Mouse (Mus musculus) ES-Bruce4 (cell line): ENCODE data around the gene Fam241b.

Experiments
- CTCF ChIP-seq: IDR thresholded peaks from one replicate; pipeline ENCODE4 v1.8.1; 2011; ENCODE audit warnings: low read depth, low read length
- EP300 ChIP-seq: IDR thresholded peaks from 2 replicates; pipeline ENCODE4 v1.6.1; 2011; ENCODE audit warnings: low read depth, low read length; ENCODE audit not compliant: insufficient read depth
- POLR2A ChIP-seq: IDR thresholded peaks from one replicate; pipeline ENCODE4 v1.8.1; 2011; ENCODE audit warnings: low read length; ENCODE audit not compliant: insufficient read depth

- no peak for TF ChIP-seq POLR2A
- no peak for TF ChIP-seq CTCF
- no peak for TF ChIP-seq EP300
These were observed 57.7 kb downstream of the Fam241b start for GRCm38 (mm10) chr10:62086044-62086443.
